Mouse (Mus musculus) forebrain, embryonic 15.5 days (tissue): ENCODE data around the gene Nxt2. TPM values are rescaled to one million over a fixed set of nuclear protein-coding genes. Genes with fewer than 3 reads are reported as not detected.
A peak's percentile ranks its signal among the peaks of the same experiment; 100 is the strongest.

Experiments
- ATAC-seq: fragments of 200-750 bp; cut with Nextera tagmentation; replicated peaks from 2 replicates; pipeline ENCODE4 v1.8.0; 2017; ENCODE audit warnings: mild to moderate bottlenecking, moderate TSS enrichment, moderate library complexity
- H3K27ac ChIP-seq: fragments of 300-500 bp; sonication (generic); replicated peaks from 2 replicates; pipeline ENCODE4 v1.5.1; 2015; ENCODE audit warnings: mild to moderate bottlenecking, inconsistent platforms
- H3K27me3 ChIP-seq: fragments of 300-500 bp; sonication (generic); 2 replicates; pipeline ENCODE4 v1.6.1; 2015; ENCODE audit warnings: inconsistent platforms
- H3K36me3 ChIP-seq: fragments of 300-500 bp; sonication (generic); 2 replicates; pipeline ENCODE4 v1.6.1; 2015; ENCODE audit warnings: mild to moderate bottlenecking, inconsistent platforms
- H3K4me1 ChIP-seq: fragments of 300-500 bp; sonication (generic); 2 replicates; pipeline ENCODE4 v1.6.1; 2015; ENCODE audit warnings: inconsistent platforms
- H3K4me2 ChIP-seq: fragments of 300-500 bp; sonication (generic); replicated peaks from 2 replicates; pipeline ENCODE4 v1.6.1; 2015; ENCODE audit warnings: mild to moderate bottlenecking, inconsistent platforms
- H3K4me3 ChIP-seq: fragments of 300-500 bp; sonication (generic); 2 replicates; pipeline ENCODE4 v1.5.1; 2015; ENCODE audit warnings: mild to moderate bottlenecking, inconsistent platforms
- H3K9ac ChIP-seq: fragments of 300-500 bp; sonication (generic); replicated peaks from 2 replicates; pipeline ENCODE4 v1.6.1; 2015; ENCODE audit warnings: mild to moderate bottlenecking, inconsistent platforms
- H3K9me3 ChIP-seq: fragments of 300-500 bp; sonication (generic); 2 replicates; pipeline ENCODE4 v1.6.1; 2016; ENCODE audit warnings: inconsistent platforms
- WGBS: fragments of 180-500 bp; shearing (Covaris S2); methylation state at CpG from one replicate; pipeline ENCODE4 v1.1.7; 2015; ENCODE audit warnings: mixed read lengths; 5-methylcytosine and 5-hydroxymethylcytosine counted together
- polyA plus RNA-seq: library from polyadenylated mRNA; unstranded; fragments of >200 nt; fragmentation: Nextera tagmentation; extraction: Ambion mirVana; gene quantifications from 2 replicates; pipeline ENCODE4 v1.2.1, GENCODE M21; 2015

The Nxt2 gene
- 22.5 and 24.4 TPM in 2 replicates for polyA plus RNA-seq

DNA sequence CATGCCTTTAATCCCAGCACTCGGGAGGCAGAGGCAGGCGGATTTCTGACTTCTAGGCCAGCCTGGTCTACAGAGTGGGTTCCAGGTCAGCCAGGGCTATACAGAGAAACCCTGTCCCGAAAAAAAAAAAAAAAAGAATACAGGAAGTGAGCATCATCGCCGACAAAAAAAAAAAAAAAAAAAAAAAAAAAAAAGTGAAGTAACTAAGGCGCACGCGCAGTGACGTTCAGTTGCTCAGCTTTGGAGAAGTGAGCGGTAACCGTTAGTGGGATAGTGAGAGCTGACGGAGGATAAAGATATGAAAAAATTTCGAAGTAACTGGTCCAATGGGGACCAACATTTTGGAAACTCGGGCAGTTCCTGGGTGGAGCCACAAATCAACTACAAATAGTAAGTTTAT, at the start of gene Nxt2:
Gene Nxt2, plus strand, starts transcription at position 229 of the 400 bp plus-strand sequence.
- Histone ChIP-seq H3K27me3 (no peaks in the 10 kb centered on the region), H3K9ac (no peak within 1 kb of the TSS), H3K4me3 (peak within 1 kb of the TSS; percentile 58), H3K4me2 (peak within 1 kb of the TSS; percentile 41), H3K36me3 (no peaks in the 10 kb centered on the region), H3K9me3 (no peaks in the 10 kb centered on the region), H3K27ac (0 out of 2 replicates have a peak within 1 kb of the TSS, but pooled peaks have one; percentile 23), H3K4me1 (0 out of 2 replicates have a peak, but pooled peaks cover 3% of the 10 kb centered on the region)
- no peak for ATAC-seq
- WGBS = 91% methylated on average over 12 of the region's 14 CpGs

DNA sequence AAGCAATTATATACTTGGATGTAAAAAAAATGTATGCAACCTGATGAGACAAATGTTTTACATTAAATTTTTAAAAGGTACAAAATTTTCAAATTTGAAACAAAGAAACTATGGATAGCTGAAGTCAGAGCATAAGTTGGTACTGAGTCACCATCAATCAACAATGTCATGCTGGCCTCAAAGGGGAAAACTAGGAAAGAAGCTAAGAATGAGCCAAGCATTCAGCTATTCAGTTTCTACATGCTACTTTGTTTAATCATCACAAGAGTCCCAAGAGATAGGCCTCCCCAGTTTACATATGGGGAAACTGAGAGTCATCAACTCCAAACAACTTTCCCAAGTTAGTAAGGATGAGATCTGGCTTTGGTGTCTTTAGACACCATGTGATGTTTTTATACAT, 49.6 kb upstream of the Nxt2 start:
- no peaks in the 10 kb centered on the region for H3K4me1 ChIP-seq
- no peak overlapping the region for H3K4me3 ChIP-seq
- no peak for ATAC-seq

DNA sequence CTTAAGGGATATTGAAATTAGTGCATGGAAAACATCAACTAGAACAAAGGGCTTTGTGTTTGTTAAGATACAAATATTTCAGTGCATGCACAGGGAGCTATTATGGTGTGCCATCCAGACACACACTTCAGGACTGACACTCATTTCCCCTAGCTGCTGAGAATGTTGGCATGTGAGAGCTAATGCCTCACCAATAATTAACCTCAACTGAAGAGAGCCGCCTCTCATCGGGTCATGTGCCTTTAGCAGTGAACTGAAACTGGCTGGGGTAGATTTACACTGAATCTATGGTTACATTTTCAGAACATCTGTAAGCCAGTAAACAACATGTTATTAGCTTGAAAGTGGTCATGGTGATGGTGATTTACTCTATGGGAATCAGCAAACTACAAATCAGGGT, 44.5 kb upstream of the Nxt2 start:
- H3K4me2 ChIP-seq = no peak overlapping the region
- no peak for ATAC-seq

More for the DNA sequence above, 49.6 kb upstream of the Nxt2 start:
- Histone ChIP-seq H3K9ac (no peak overlapping the region), H3K27me3 (no peaks in the 10 kb centered on the region), H3K27ac (no peak overlapping the region), H3K9me3 (no peaks in the 10 kb centered on the region), H3K4me2 (no peak overlapping the region), H3K36me3 (no peaks in the 10 kb centered on the region)

DNA sequence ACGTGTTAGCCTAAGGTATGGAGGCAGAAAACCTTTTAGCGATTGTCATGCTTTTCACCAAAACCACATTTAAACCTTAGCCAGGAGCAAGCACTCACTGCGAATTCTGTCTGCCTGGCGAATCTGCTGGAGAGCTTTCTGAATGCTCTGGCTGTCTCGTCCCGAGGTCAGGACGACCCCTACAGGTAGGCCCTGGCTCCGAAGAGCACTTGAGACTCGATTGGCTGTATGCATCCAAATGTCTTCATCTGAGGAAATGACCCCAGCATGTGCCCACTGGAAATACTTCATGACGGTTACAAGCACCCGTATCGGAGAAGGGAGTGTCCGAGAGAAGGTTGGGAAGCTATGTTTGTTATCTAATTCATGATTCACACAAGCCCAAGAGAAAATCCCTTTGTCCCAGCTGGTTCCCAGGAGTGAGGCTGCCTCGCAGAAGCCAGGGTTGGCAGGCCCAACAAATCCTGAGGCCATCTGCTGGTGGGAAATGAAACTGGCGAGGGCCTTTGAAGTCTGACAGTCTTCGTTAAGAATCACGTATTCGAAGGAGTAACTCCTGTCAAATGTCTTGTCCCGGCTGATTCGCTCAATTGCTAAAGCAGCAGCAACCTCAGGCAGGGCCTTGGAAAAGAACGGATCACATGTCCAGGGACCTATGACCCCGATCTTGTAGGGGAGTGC, 37.4 kb upstream of the Nxt2 start:
- Histone ChIP-seq H3K36me3 (no peaks in the 10 kb centered on the region), H3K27me3 (no peaks in the 10 kb centered on the region; the same call in 1 of the 2 replicates), H3K4me1 (no peaks in the 10 kb centered on the region), H3K9me3 (no peaks in the 10 kb centered on the region), H3K9ac (no peak overlapping the region), H3K27ac (no peak overlapping the region), H3K4me3 (no peak overlapping the region), H3K4me2 (0 out of 2 replicates have a peak overlapping the region, but pooled peaks have one; percentile 17)
- 32% methylated on average over 22 of the region's 22 CpGs for WGBS
- peak; percentile 87 for ATAC-seq

More for the DNA sequence above, 44.5 kb upstream of the Nxt2 start:
- no peak overlapping the region for H3K27ac ChIP-seq
- no peak overlapping the region for H3K4me3 ChIP-seq
- H3K9ac ChIP-seq = no peak overlapping the region
- no peaks in the 10 kb centered on the region for H3K9me3 ChIP-seq
- H3K4me1 ChIP-seq = no peaks in the 10 kb centered on the region
- H3K27me3 ChIP-seq = no peaks in the 10 kb centered on the region
- 52% methylated on average over 2 of the region's 2 CpGs for WGBS
- H3K36me3 ChIP-seq = no peaks in the 10 kb centered on the region

DNA sequence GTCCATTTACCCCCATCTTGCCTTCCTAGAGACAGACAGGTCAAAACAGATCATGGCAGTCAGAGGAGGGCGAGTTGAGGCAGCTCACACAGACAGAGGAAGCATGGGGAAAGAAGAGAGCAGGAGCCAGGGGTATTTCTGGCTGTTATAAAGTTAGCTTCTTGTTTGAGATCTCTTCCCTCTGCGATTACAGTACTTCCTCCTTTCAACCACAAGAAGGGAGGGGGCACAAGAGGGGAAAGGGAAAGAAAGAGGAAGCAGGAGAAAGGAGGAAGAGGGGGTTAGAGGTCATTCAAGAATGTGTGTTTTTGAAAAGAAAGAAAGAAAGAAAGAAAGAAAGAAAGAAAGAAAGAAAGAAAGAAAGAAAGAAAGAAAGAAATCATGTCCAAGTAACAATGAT, 36.2 kb upstream of the Nxt2 start:
- Histone ChIP-seq H3K4me1 (no peaks in the 10 kb centered on the region), H3K4me3 (no peak overlapping the region), H3K27ac (no peak overlapping the region), H3K9ac (no peak overlapping the region), H3K36me3 (no peaks in the 10 kb centered on the region), H3K9me3 (no peaks in the 10 kb centered on the region), H3K27me3 (no peaks in the 10 kb centered on the region; the same call in 1 of the 2 replicates), H3K4me2 (no peak overlapping the region)
- ATAC-seq = no peak
- WGBS = 74% methylated on average over 2 of the region's 2 CpGs

DNA sequence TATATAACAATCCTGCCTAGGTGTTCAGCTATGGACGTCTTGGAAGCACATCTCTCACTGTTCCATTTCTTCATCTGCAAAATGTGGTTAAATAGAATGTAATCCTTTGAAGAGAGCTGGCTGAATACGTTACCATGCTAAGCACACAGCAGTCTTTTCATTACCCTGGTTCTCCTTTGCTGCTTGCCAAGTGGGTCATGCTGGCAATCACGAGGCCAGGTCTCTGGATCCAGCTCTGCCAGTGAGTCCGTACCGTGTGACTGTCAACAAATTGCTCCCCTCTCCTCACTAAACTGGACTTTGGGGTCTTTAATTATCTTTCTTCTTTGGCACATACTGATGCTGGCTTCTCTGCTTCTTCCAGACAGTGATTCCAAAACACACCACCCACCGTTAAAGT, 32.1 kb upstream of the Nxt2 start:
- ATAC-seq = no peak; the same call in 1 of the 2 replicates
- Histone ChIP-seq H3K27me3 (no peaks in the 10 kb centered on the region; the same call in 1 of the 2 replicates), H3K9ac (no peak overlapping the region), H3K4me2 (no peak overlapping the region), H3K4me3 (no peak overlapping the region), H3K27ac (no peak overlapping the region), H3K9me3 (no peaks in the 10 kb centered on the region), H3K36me3 (no peaks in the 10 kb centered on the region), H3K4me1 (no peaks in the 10 kb centered on the region)
- WGBS = 46% methylated on average over 6 of the region's 6 CpGs

DNA sequence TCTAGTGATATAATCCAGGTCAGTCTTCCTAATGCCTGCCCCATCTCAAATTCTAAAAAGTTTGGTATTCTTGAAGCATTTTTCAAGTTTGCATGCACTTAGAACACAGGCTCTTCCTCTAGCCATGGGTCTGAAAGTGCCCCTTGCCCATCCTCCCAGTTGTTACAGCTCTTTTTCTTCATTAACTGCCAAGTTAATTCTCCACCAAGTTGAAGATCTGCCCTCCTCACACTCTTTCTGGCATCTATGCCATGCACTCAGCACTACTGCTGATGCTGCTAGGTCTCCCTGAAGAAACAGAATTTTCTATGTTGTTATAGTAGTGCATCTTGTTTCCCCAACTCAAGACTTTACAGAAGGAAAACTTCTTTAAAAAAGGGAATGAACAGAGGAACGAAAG, 31.0 kb upstream of the Nxt2 start:
- H3K9me3 ChIP-seq = no peaks in the 10 kb centered on the region
- H3K4me1 ChIP-seq = no peaks in the 10 kb centered on the region
- no peaks in the 10 kb centered on the region for H3K36me3 ChIP-seq
- H3K4me2 ChIP-seq = no peak overlapping the region
- no peak overlapping the region for H3K4me3 ChIP-seq
- H3K27ac ChIP-seq = no peak overlapping the region
- no peaks in the 10 kb centered on the region; the same call in 1 of the 2 replicates for H3K27me3 ChIP-seq
- WGBS = 73% methylated on average over 1 of the region's 1 CpGs
- ATAC-seq = no peak
- H3K9ac ChIP-seq = no peak overlapping the region

DNA sequence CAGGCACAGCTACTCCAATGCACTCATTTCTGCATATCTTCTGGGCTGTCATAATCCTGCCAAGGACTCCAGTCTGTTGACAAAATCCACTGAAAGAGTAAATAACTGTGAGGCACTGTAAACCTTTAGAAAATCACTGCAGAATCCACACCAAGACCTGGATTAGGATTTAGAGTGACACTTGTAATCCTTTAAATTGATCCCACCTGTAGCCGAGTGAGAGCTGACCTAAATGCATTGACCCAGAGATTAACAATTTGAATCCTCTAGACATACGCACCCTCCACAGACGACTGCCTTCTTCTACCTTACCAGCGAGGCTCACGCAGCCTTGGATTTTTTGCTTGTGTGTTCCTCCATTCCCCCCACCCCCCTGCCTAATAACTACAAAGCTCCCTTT, 29.7 kb upstream of the Nxt2 start, which contains the start of gene Gucy2f:
Gene Gucy2f, minus strand, starts transcription at position 101 of the 400 bp plus-strand sequence.
- Histone ChIP-seq H3K4me1 (no peaks in the 10 kb centered on the region), H3K9me3 (no peaks in the 10 kb centered on the region), H3K9ac (no peak within 1 kb of the TSS), H3K27ac (no peak within 1 kb of the TSS), H3K27me3 (no peaks in the 10 kb centered on the region), H3K4me2 (no peak within 1 kb of the TSS), H3K4me3 (no peak within 1 kb of the TSS), H3K36me3 (no peaks in the 10 kb centered on the region)
- whole genome bisulfite sequencing = 46% methylated on average over 5 of the region's 5 CpGs
- ATAC-seq = no peak

DNA sequence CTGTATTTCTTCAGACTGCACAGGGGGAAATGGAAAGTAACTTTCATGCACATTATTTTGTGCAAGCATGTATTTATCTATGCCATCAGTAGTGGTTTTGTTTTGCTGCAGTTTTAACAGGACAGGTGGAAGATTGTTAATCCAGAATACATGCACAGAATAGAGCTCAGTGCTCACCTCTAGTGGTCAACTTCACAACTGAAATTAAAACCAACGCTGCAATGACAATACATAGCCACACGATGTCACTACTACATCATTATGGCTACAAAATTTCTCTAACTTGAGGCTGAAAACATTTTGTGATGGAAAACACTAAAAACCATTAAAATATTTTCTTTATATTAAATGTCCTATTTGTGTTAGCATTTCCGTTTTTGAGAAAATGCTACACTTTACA, 26.3 kb upstream of the Nxt2 start:
- H3K4me2 ChIP-seq = no peak overlapping the region
- H3K27ac ChIP-seq = no peak overlapping the region
- no peak overlapping the region for H3K9ac ChIP-seq
- no peak overlapping the region for H3K4me3 ChIP-seq
- no peaks in the 10 kb centered on the region for H3K9me3 ChIP-seq
- no peaks in the 10 kb centered on the region for H3K4me1 ChIP-seq
- ATAC-seq = no peak
- WGBS = 12% methylated on average over 3 of the region's 3 CpGs
- no peaks in the 10 kb centered on the region for H3K27me3 ChIP-seq
- H3K36me3 ChIP-seq = no peaks in the 10 kb centered on the region

DNA sequence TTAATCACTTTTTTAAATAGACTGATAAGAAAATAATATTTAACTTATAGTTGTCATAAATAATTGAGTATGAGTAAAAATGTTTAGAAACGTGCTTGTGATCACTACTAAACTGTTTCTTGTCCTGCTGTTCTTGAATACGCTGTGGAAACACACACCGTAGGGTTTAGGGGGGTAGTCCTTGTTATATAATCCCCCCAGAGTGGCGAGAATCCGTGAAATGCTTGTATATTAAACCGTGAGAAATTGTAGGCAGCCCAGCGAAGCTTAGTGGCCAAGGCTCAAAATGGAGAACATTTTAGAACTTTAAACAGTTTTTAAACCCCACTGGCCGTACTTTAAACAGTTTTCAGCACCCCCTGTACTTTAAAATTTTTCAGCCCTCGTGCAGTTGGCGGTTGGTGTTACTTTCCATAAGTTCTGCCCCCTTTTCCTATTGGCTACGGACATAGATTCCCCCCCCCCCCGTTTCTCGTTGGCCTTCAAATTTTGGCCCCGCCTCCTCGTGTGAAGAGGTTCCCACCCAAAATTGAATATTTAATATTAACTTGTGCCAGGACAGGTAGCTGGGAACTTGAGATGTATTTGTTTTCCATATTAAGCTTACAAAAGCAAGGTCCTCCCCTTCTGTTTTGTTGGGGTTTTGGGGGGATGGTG, 956 bp downstream of the Nxt2 start:
- Histone ChIP-seq H3K4me1 (0 out of 2 replicates have a peak, but pooled peaks cover 3% of the 10 kb centered on the region), H3K9me3 (no peaks in the 10 kb centered on the region), H3K36me3 (no peaks in the 10 kb centered on the region), H3K27me3 (no peaks in the 10 kb centered on the region), H3K27ac (peak overlapping the region; percentile 89; the same call in 1 of the 2 replicates), H3K4me3 (peak overlapping the region; percentile 58), H3K4me2 (peak overlapping the region; percentile 41), H3K9ac (no peak overlapping the region)
- peak; percentile 47 for ATAC-seq
- WGBS = 28% methylated on average over 15 of the region's 15 CpGs

DNA sequence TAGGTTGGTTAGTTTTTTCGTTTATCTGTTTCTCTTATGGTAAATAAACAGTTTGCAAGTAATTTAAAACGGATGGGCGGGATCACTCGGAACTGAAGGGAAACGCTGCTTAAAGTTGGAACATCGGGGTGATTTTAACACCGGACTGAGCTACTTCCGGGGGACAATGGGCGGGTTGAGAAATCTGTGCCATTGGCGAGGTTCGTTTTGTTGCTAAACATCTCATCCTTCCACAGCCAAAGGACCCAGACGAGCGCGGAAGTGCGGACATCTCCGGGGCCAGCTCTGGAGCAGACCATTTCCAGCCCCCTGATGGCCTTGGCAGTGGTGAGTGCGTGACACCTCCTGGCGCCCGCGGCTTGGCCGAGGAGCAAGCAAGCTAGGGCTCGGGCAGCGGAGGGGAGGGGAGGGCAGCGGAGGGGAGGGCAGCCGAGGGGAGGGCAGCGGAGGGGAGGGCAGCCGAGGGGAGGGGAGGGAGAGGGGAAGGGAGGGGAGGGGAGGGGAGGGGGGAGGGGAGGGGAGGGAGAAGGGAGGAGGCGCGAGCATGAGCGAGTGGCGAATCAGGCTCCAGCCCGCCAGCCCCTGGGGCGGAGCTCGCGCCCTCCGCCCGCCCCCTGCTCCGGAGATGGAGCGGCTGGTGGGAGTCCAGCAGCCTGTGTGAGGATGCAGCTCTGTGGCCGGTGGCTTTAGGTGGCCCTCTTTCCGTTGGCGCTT, 1.6 kb downstream of the Nxt2 start:
- peak overlapping the region; percentile 53 for H3K9ac ChIP-seq
- peak overlapping the region; percentile 41 for H3K4me2 ChIP-seq
- H3K27me3 ChIP-seq = no peaks in the 10 kb centered on the region
- H3K4me3 ChIP-seq = peak overlapping the region; percentile 58
- H3K4me1 ChIP-seq = 0 out of 2 replicates have a peak, but pooled peaks cover 3% of the 10 kb centered on the region
- peak; percentile 98 for ATAC-seq
- peak overlapping the region; percentile 89 for H3K27ac ChIP-seq
- H3K36me3 ChIP-seq = no peaks in the 10 kb centered on the region
- no peaks in the 10 kb centered on the region for H3K9me3 ChIP-seq
- WGBS = 21% methylated on average over 34 of the region's 42 CpGs

DNA sequence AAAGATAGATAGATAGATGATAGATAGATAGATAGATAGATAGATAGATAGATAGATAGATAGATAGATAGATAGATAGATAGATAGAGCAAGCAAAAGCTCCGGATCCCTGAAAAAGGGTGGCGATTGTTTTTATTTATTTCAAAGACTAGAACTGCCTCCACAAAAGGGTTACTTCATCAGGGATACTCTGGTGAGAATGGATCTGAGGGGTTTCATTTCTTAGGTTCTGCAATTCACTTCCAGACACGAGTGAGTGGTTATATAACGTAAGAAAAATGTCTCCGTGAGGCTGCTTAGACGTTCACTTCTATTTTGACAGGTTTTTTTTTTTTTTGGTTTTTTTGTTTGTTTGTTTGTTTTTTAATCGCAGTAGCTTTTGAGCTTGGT, 2.2 kb downstream of the Nxt2 start:
- Histone ChIP-seq H3K27me3 (no peaks in the 10 kb centered on the region), H3K27ac (0 out of 2 replicates have a peak overlapping the region, but pooled peaks have one; percentile 5), H3K9me3 (no peaks in the 10 kb centered on the region), H3K4me2 (peak overlapping the region; percentile 40), H3K9ac (no peak overlapping the region), H3K4me3 (peak overlapping the region; percentile 58), H3K4me1 (0 out of 2 replicates have a peak, but pooled peaks cover 3% of the 10 kb centered on the region), H3K36me3 (no peaks in the 10 kb centered on the region)
- peak; percentile 46; the same call in 1 of the 2 replicates for ATAC-seq
- WGBS = 28% methylated on average over 7 of the region's 7 CpGs
